In the genomic region with DNA sequence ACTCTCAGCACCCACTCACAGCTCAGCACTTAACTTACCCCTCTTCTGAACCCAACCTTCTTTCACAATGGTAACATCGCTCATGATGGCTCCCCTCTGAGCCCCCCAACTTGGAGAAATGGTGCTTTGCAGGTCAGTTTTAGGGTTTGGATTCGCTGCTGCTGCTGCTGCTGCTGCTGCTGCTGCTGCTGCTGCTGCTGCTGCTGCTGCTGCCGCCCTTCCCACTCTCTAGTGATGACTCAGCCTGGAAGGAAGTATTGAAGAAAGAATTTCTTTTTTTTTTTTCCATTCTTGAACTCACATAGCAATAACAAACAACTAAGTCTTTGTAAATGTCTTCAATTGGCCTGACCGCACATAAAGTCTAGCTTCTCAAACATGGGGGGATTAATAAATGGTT, we compare ENCODE assay signal across 9 mouse cellular contexts. TPM values are rescaled to one million over a fixed set of nuclear protein-coding genes. Genes with fewer than 3 reads are reported as not detected.
DNase-seq lines count a peak whose midpoint lies in the region; ATAC-seq and TF ChIP-seq lines count a peak whose summit lies in the region.
"Had no signal": no experiment of that assay in that cellular context is flagged by ENCODE, and none has a peak within 500 bp of the region (broad histone marks: within the 10 kb centered on the region; RNA-seq: fewer than 3 reads in every experiment).

No protein-coding gene starts in this region.

- TF ChIP-seq CTCF in heart, postnatal 0 days (IDR thresholded peaks at IDR 0.05; ENCODE audit: low read depth): no peak

- no peaks in the 10 kb centered on the region; the same call in 1 of the 2 replicates for H3K36me3 ChIP-seq in hindbrain, embryonic 13.5 days
- H3K36me3 ChIP-seq in hindbrain, embryonic 16.5 days (ENCODE audit: control insufficient read depth, insufficient read depth, low read length): no peaks in the 10 kb centered on the region
- no peaks in the 10 kb centered on the region for H3K36me3 ChIP-seq in heart, postnatal 0 days (replicated peaks; ENCODE audit: control insufficient read depth, insufficient read depth, low read length)
- H3K36me3 ChIP-seq in liver, embryonic 12.5 days: no peaks in the 10 kb centered on the region
- no peaks in the 10 kb centered on the region for H3K36me3 ChIP-seq in intestine, embryonic 15.5 days
- H3K36me3 ChIP-seq: limb, embryonic 12.5 days had no signal

- peak; percentile 21 to 52 for DNase-seq in adrenal gland, adult (ENCODE audit: inconsistent age in 2 of 2, low spot score in 1 of 2)
- no peak for DNase-seq in adrenal gland, adult 18-20 months (ENCODE audit: low spot score in 2 of 2)
- peak; percentile 37 for DNase-seq in CD4-positive, CD25-positive, alpha-beta regulatory T cell, adult 2 months (ENCODE audit: low read depth, low spot score)
- DNase-seq in heart, postnatal 0 days (ENCODE audit: low spot score): peak; percentile 41

- H3K27me3 ChIP-seq in hindbrain, embryonic 13.5 days: no peaks in the 10 kb centered on the region
- no peaks in the 10 kb centered on the region for H3K27me3 ChIP-seq in hindbrain, embryonic 16.5 days (replicated peaks; ENCODE audit: control insufficient read depth, insufficient read depth, low read length)
- H3K27me3 ChIP-seq in heart, postnatal 0 days (ENCODE audit: control insufficient read depth, insufficient read depth, low read length): no peaks in the 10 kb centered on the region
- H3K27me3 ChIP-seq in liver, embryonic 12.5 days (replicated peaks): no peaks in the 10 kb centered on the region
- no peaks in the 10 kb centered on the region for H3K27me3 ChIP-seq in intestine, embryonic 15.5 days (replicated peaks)
- H3K27me3 ChIP-seq: limb, embryonic 12.5 days had no signal

- 53% methylated on average over 4 of the region's 4 CpGs for WGBS in hindbrain, embryonic 13.5 days
- 57% methylated on average over 4 of the region's 4 CpGs for WGBS in hindbrain, embryonic 16.5 days
- WGBS in heart, postnatal 0 days: 43% methylated on average over 4 of the region's 4 CpGs
- 46% methylated on average over 4 of the region's 4 CpGs for WGBS in liver, embryonic 12.5 days (ENCODE audit: insufficient replicate concordance)
- WGBS in intestine, embryonic 15.5 days: 55% methylated on average over 4 of the region's 4 CpGs

- H3K4me3 ChIP-seq in hindbrain, embryonic 13.5 days: no peak overlapping the region
- no peak overlapping the region for H3K4me3 ChIP-seq in hindbrain, embryonic 16.5 days (ENCODE audit: low read length)
- H3K4me3 ChIP-seq in heart, postnatal 0 days (ENCODE audit: low read depth, low read length): no peak overlapping the region
- H3K4me3 ChIP-seq in liver, embryonic 12.5 days: no peak overlapping the region
- H3K4me3 ChIP-seq in intestine, embryonic 15.5 days (replicated peaks): no peak overlapping the region
- H3K4me3 ChIP-seq: limb, embryonic 12.5 days had no signal

- no peak for TF ChIP-seq EP300 in heart, postnatal 0 days (IDR thresholded peaks at IDR 0.05; ENCODE audit: low read depth)

- ATAC-seq in hindbrain, embryonic 13.5 days (ENCODE audit: low FRiP score): no peak
- no peak for ATAC-seq in hindbrain, embryonic 16.5 days
- no peak for ATAC-seq in heart, postnatal 0 days (ENCODE audit: insufficient read depth, low read depth)
- no peak for ATAC-seq in liver, embryonic 12.5 days
- no peak for ATAC-seq in intestine, embryonic 15.5 days

- peaks cover 3% of the 10 kb centered on the region; the same call in 1 of the 2 replicates for H3K4me1 ChIP-seq in hindbrain, embryonic 13.5 days (replicated peaks)
- no peaks in the 10 kb centered on the region for H3K4me1 ChIP-seq in hindbrain, embryonic 16.5 days (ENCODE audit: control insufficient read depth, insufficient read depth, low read depth, low read length)
- H3K4me1 ChIP-seq in heart, postnatal 0 days (ENCODE audit: control insufficient read depth, insufficient read depth): no peaks in the 10 kb centered on the region
- peaks cover 4% of the 10 kb centered on the region; the same call in 1 of the 2 replicates for H3K4me1 ChIP-seq in liver, embryonic 12.5 days
- 0 out of 2 replicates have a peak, but pooled peaks cover 4% of the 10 kb centered on the region for H3K4me1 ChIP-seq in intestine, embryonic 15.5 days (replicated peaks)

- H3K4me2 ChIP-seq in hindbrain, embryonic 13.5 days: no peak overlapping the region
- H3K4me2 ChIP-seq in hindbrain, embryonic 16.5 days (ENCODE audit: low read length): no peak overlapping the region
- peak overlapping the region; percentile 12; the same call in 1 of the 2 replicates for H3K4me2 ChIP-seq in heart, postnatal 0 days (ENCODE audit: low read depth, low read length)
- no peak overlapping the region for H3K4me2 ChIP-seq in liver, embryonic 12.5 days
- no peak overlapping the region for H3K4me2 ChIP-seq in intestine, embryonic 15.5 days (replicated peaks)
- H3K4me2 ChIP-seq: limb, embryonic 12.5 days had no signal

- no peaks in the 10 kb centered on the region for H3K9me3 ChIP-seq in hindbrain, embryonic 13.5 days
- H3K9me3 ChIP-seq in hindbrain, embryonic 16.5 days (ENCODE audit: control insufficient read depth, low read length): no peaks in the 10 kb centered on the region
- H3K9me3 ChIP-seq in heart, postnatal 0 days (replicated peaks; ENCODE audit: control insufficient read depth, low read length): no peaks in the 10 kb centered on the region
- no peaks in the 10 kb centered on the region for H3K9me3 ChIP-seq in liver, embryonic 12.5 days (replicated peaks)
- H3K9me3 ChIP-seq in intestine, embryonic 15.5 days: no peaks in the 10 kb centered on the region
- H3K9me3 ChIP-seq: limb, embryonic 12.5 days had no signal

- no peak overlapping the region for H3K27ac ChIP-seq in hindbrain, embryonic 13.5 days
- H3K27ac ChIP-seq in hindbrain, embryonic 16.5 days (ENCODE audit: low read depth, low read length): no peak overlapping the region
- H3K27ac ChIP-seq in heart, postnatal 0 days (ENCODE audit: low read depth): peak overlapping the region; percentile 16; the same call in 1 of the 2 replicates
- H3K27ac ChIP-seq in liver, embryonic 12.5 days: no peak overlapping the region
- H3K27ac ChIP-seq in intestine, embryonic 15.5 days: no peak overlapping the region
- H3K27ac ChIP-seq: limb, embryonic 12.5 days had no signal

- peak overlapping the region; percentile 35; the same call in 1 of the 2 replicates for H3K9ac ChIP-seq in hindbrain, embryonic 13.5 days
- H3K9ac ChIP-seq in hindbrain, embryonic 16.5 days (ENCODE audit: low read depth, low read length): no peak overlapping the region
- H3K9ac ChIP-seq in heart, postnatal 0 days (replicated peaks; ENCODE audit: low read depth, low read length): no peak overlapping the region
- no peak overlapping the region for H3K9ac ChIP-seq in liver, embryonic 12.5 days
- H3K9ac ChIP-seq in intestine, embryonic 15.5 days: no peak overlapping the region
- H3K9ac ChIP-seq: limb, embryonic 12.5 days had no signal

RNA-seq across cellular contexts. Expression of a gene that starts 9.4 kb away (rescaled TPM):
- total RNA-seq in adrenal gland, adult 18-20 months (2021): 10 to 100 TPM; 23.3 to 26.4 TPM
- polyA plus RNA-seq in hindbrain, embryonic 13.5 days (2015; fragmentation: Nextera tagmentation; extraction: Ambion mirVana): 21.3 and 22.3 TPM in 2 replicates
- polyA plus RNA-seq in hindbrain, embryonic 16.5 days (2015; fragmentation: Nextera tagmentation; extraction: Ambion mirVana): 17.7 and 22.9 TPM in 2 replicates
- total RNA-seq in heart, postnatal 0 days (2014; rRNA removed; ENCODE audit: low replicate concordance): 9.9 and 14.9 TPM in 2 replicates
- 2.1 and 2.6 TPM in 2 replicates for polyA plus RNA-seq in heart, postnatal 0 days (2015; fragmentation: Nextera tagmentation; extraction: Ambion mirVana)
- 1.4 and 1.7 TPM in 2 replicates for polyA plus RNA-seq in liver, embryonic 12.5 days (2016; fragmentation: Nextera tagmentation; extraction: Ambion mirVana)
- polyA plus RNA-seq in intestine, embryonic 15.5 days (2015; fragmentation: Nextera tagmentation; extraction: Ambion mirVana): 4.0 and 4.2 TPM in 2 replicates

Comparison
In these comparisons a context has a peak if more than half of its experiments do, and no peak if none do; other contexts are left out.
1. DNase-seq: peak in adrenal gland, adult (2 of 2), CD4-positive, CD25-positive, alpha-beta regulatory T cell, adult 2 months (single experiment) and heart, postnatal 0 days (single experiment); none in adrenal gland, adult 18-20 months (0 of 2).